Mouse (Mus musculus): ENCODE results near the gene Tyw5.

Tyw5 gene

GRCm38 (mm10) chr1:57406187-57407151 lies at the start of gene Tyw5, which contains the start of gene Maip1:
Tyw5 (minus strand) TSS chr1:57407101.
Maip1 (plus strand) TSS chr1:57406328.
- peak; percentile 78 for DNase-seq

- DNase-seq = no peak
Observed at GRCm38 (mm10) chr1:57450241-57450640, 43.3 kb upstream of the Tyw5 start.

GRCm38 (mm10) chr1:57445679-57446078 lies 38.8 kb upstream of the Tyw5 start:
- DNase-seq = no peak

- no peak for DNase-seq
Observed at GRCm38 (mm10) chr1:57440771-57441170, 33.9 kb upstream of the Tyw5 start.

- no peak for DNase-seq
Observed at GRCm38 (mm10) chr1:57439026-57439425, 32.1 kb upstream of the Tyw5 start.

GRCm38 (mm10) chr1:57436954-57437353 lies 30.1 kb upstream of the Tyw5 start:
- peak; percentile 15 for DNase-seq

GRCm38 (mm10) chr1:57436408-57436807 lies 29.5 kb upstream of the Tyw5 start:
- DNase-seq = no peak

GRCm38 (mm10) chr1:57433141-57433540 lies 26.2 kb upstream of the Tyw5 start:
- DNase-seq = no peak

GRCm38 (mm10) chr1:57429786-57430483 lies 23.0 kb upstream of the Tyw5 start:
- DNase-seq = peak; percentile 8

- DNase-seq = peak; percentile 92
Observed at GRCm38 (mm10) chr1:57428368-57429308, 21.7 kb upstream of the Tyw5 start.

GRCm38 (mm10) chr1:57423696-57424095 lies 16.8 kb upstream of the Tyw5 start:
- no peak for DNase-seq

GRCm38 (mm10) chr1:57413397-57413796 lies 6.5 kb upstream of the Tyw5 start:
- DNase-seq = no peak

- DNase-seq = no peak
Observed at GRCm38 (mm10) chr1:57408994-57409393, 2.1 kb upstream of the Tyw5 start.

- no peak for DNase-seq
Observed at GRCm38 (mm10) chr1:57402116-57402515, 4.8 kb downstream of the Tyw5 start.

- no peak for DNase-seq
Observed at GRCm38 (mm10) chr1:57400877-57401276, 6.0 kb downstream of the Tyw5 start.

GRCm38 (mm10) chr1:57400321-57400720 lies 6.6 kb downstream of the Tyw5 start:
- DNase-seq = no peak

GRCm38 (mm10) chr1:57394051-57394450 lies 12.8 kb downstream of the Tyw5 start:
- peak; percentile 65 for DNase-seq

GRCm38 (mm10) chr1:57392417-57392816 lies 14.5 kb downstream of the Tyw5 start:
- no peak for DNase-seq

- DNase-seq = no peak
Observed at GRCm38 (mm10) chr1:57390993-57391790, 15.7 kb downstream of the Tyw5 start.

GRCm38 (mm10) chr1:57388402-57389155 lies 18.3 kb downstream of the Tyw5 start:
- DNase-seq = no peak

- DNase-seq = peak; percentile 56
Observed at GRCm38 (mm10) chr1:57387876-57388275, 19.0 kb downstream of the Tyw5 start.
